In the genomic region with DNA sequence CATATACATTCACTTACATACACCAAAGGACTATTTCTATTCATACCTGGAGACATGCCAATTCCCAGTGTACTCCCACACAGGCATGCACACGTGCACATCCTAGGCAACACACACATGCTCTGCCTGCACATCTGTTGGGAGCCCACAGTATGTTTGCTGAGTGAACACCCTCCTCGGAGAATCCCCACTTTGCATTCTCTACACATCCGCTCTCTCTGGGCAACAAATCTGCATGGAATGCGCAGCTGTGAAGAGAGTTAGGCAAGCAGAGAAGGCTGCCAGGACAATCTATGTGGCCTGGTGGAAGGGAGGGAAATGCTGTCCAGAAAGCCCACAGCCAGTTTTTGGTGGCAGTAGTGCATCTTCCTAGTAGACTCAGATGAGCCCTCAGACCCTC, we compare ENCODE assay signal across 11 mouse cellular contexts.
DNase-seq lines count a peak whose midpoint lies in the region; ATAC-seq lines count a peak whose summit lies in the region.
"Had no signal": no experiment of that assay in that cellular context is flagged by ENCODE, and none has a peak within 500 bp of the region (broad histone marks: within the 10 kb centered on the region; RNA-seq: fewer than 3 reads in every experiment).

No protein-coding gene starts in this region.

- no peak overlapping the region for H3K27ac ChIP-seq in embryonic facial prominence, embryonic 14.5 days (replicated peaks; ENCODE audit: low read depth, low read length)
- no peak overlapping the region for H3K27ac ChIP-seq in embryonic facial prominence, embryonic 10.5 days (replicated peaks)
- peak overlapping the region; percentile 79 for H3K27ac ChIP-seq in liver, embryonic 12.5 days
- H3K27ac ChIP-seq in heart, embryonic 13.5 days (replicated peaks) = peak overlapping the region; percentile 64
- H3K27ac ChIP-seq in midbrain, embryonic 11.5 days (ENCODE audit: low read depth, low read length) = no peak overlapping the region
- H3K27ac ChIP-seq: midbrain, embryonic 12.5 days had no signal

- H3K4me1 ChIP-seq in embryonic facial prominence, embryonic 14.5 days (ENCODE audit: control insufficient read depth, insufficient read depth, low read length) = peaks cover 9% of the 10 kb centered on the region
- peaks cover 27% of the 10 kb centered on the region for H3K4me1 ChIP-seq in embryonic facial prominence, embryonic 10.5 days
- H3K4me1 ChIP-seq in liver, embryonic 12.5 days = peaks cover 31% of the 10 kb centered on the region
- H3K4me1 ChIP-seq in heart, embryonic 13.5 days = peaks cover 47% of the 10 kb centered on the region
- H3K4me1 ChIP-seq in midbrain, embryonic 11.5 days (ENCODE audit: control insufficient read depth, insufficient read depth, low read length) = peaks cover 3% of the 10 kb centered on the region

- H3K9ac ChIP-seq in embryonic facial prominence, embryonic 14.5 days (ENCODE audit: low read depth, low read length) = no peak overlapping the region
- H3K9ac ChIP-seq in liver, embryonic 12.5 days = peak overlapping the region; percentile 47; the same call in 1 of the 2 replicates
- 0 out of 2 replicates have a peak overlapping the region, but pooled peaks have one; percentile 45 for H3K9ac ChIP-seq in heart, embryonic 13.5 days
- H3K9ac ChIP-seq in midbrain, embryonic 11.5 days (ENCODE audit: low read length) = no peak overlapping the region
- H3K9ac ChIP-seq: midbrain, embryonic 12.5 days had no signal

- peak; percentile 71 for DNase-seq in embryonic facial prominence, embryonic 14.5 days (ENCODE audit: low spot score)
- no peak for DNase-seq in embryonic facial prominence, embryonic 10.5 days (ENCODE audit: low spot score)
- DNase-seq in liver = no peak
- no peak for DNase-seq in midbrain, embryonic 11.5 days (ENCODE audit: low spot score, missing footprints)
- no peak for DNase-seq in adrenal gland, postnatal 36 days
- DNase-seq in cerebellum, adult 18-20 months = no peak
- DNase-seq: embryo, embryonic 11 days; kidney, adult 2 months had no signal

- H3K4me2 ChIP-seq in embryonic facial prominence, embryonic 14.5 days (ENCODE audit: low read depth, low read length) = no peak overlapping the region
- peak overlapping the region; percentile 58 for H3K4me2 ChIP-seq in liver, embryonic 12.5 days
- peak overlapping the region; percentile 37 for H3K4me2 ChIP-seq in heart, embryonic 13.5 days
- no peak overlapping the region for H3K4me2 ChIP-seq in midbrain, embryonic 11.5 days
- H3K4me2 ChIP-seq: midbrain, embryonic 12.5 days had no signal

- no peaks in the 10 kb centered on the region for H3K27me3 ChIP-seq in embryonic facial prominence, embryonic 14.5 days (replicated peaks; ENCODE audit: control insufficient read depth, insufficient read depth, low read length)
- H3K27me3 ChIP-seq in embryonic facial prominence, embryonic 10.5 days (replicated peaks; ENCODE audit: low read depth, poor library complexity, severe bottlenecking) = no peaks in the 10 kb centered on the region
- peaks cover 23% of the 10 kb centered on the region; the same call in 1 of the 2 replicates for H3K27me3 ChIP-seq in liver, embryonic 12.5 days (replicated peaks)
- no peaks in the 10 kb centered on the region for H3K27me3 ChIP-seq in heart, embryonic 13.5 days (replicated peaks)
- H3K27me3 ChIP-seq in midbrain, embryonic 11.5 days (ENCODE audit: control insufficient read depth, insufficient read depth, low read length) = no peaks in the 10 kb centered on the region
- H3K27me3 ChIP-seq: midbrain, embryonic 12.5 days had no signal

- no peak overlapping the region for H3K4me3 ChIP-seq in embryonic facial prominence, embryonic 14.5 days (ENCODE audit: low read depth, low read length)
- H3K4me3 ChIP-seq in embryonic facial prominence, embryonic 10.5 days = no peak overlapping the region
- H3K4me3 ChIP-seq in liver, embryonic 12.5 days = 0 out of 2 replicates have a peak overlapping the region, but pooled peaks have one; percentile 14
- H3K4me3 ChIP-seq in heart, embryonic 13.5 days = no peak overlapping the region
- H3K4me3 ChIP-seq in midbrain, embryonic 11.5 days (ENCODE audit: low read depth, low read length) = no peak overlapping the region
- H3K4me3 ChIP-seq: midbrain, embryonic 12.5 days had no signal

- H3K36me3 ChIP-seq in embryonic facial prominence, embryonic 14.5 days (ENCODE audit: control insufficient read depth, insufficient read depth, low read length) = no peaks in the 10 kb centered on the region
- H3K36me3 ChIP-seq in embryonic facial prominence, embryonic 10.5 days (replicated peaks) = no peaks in the 10 kb centered on the region
- no peaks in the 10 kb centered on the region for H3K36me3 ChIP-seq in liver, embryonic 12.5 days
- H3K36me3 ChIP-seq in heart, embryonic 13.5 days = 0 out of 2 replicates have a peak, but pooled peaks cover 3% of the 10 kb centered on the region
- no peaks in the 10 kb centered on the region for H3K36me3 ChIP-seq in midbrain, embryonic 11.5 days (ENCODE audit: control insufficient read depth, insufficient read depth, low read length)
- H3K36me3 ChIP-seq: midbrain, embryonic 12.5 days had no signal

- peak; percentile 68; the same call in 1 of the 2 replicates for ATAC-seq in embryonic facial prominence, embryonic 14.5 days (ENCODE audit: low read depth)
- ATAC-seq in liver, embryonic 12.5 days = no peak
- ATAC-seq in heart, embryonic 13.5 days (ENCODE audit: extremely low read depth, insufficient number of reproducible peaks, low FRiP score, low TSS enrichment) = no peak
- ATAC-seq in midbrain, embryonic 11.5 days (ENCODE audit: low FRiP score) = peak; percentile 58; the same call in 1 of the 2 replicates

- H3K9me3 ChIP-seq in embryonic facial prominence, embryonic 14.5 days (ENCODE audit: control insufficient read depth, low read length) = no peaks in the 10 kb centered on the region
- no peaks in the 10 kb centered on the region for H3K9me3 ChIP-seq in embryonic facial prominence, embryonic 10.5 days
- H3K9me3 ChIP-seq in liver, embryonic 12.5 days (replicated peaks) = no peaks in the 10 kb centered on the region
- H3K9me3 ChIP-seq in heart, embryonic 13.5 days = peaks cover 5% of the 10 kb centered on the region; the same call in 1 of the 2 replicates
- H3K9me3 ChIP-seq in midbrain, embryonic 11.5 days (ENCODE audit: control insufficient read depth, low read length) = no peaks in the 10 kb centered on the region
- H3K9me3 ChIP-seq: midbrain, embryonic 12.5 days had no signal

- WGBS in embryonic facial prominence, embryonic 14.5 days = 43% methylated on average over 4 of the region's 4 CpGs
- WGBS in embryonic facial prominence, embryonic 10.5 days = 73% methylated on average over 4 of the region's 4 CpGs
- WGBS in liver, embryonic 12.5 days (ENCODE audit: insufficient replicate concordance) = 77% methylated on average over 4 of the region's 4 CpGs
- 47% methylated on average over 4 of the region's 4 CpGs for WGBS in heart, embryonic 13.5 days
- 65% methylated on average over 4 of the region's 4 CpGs for WGBS in midbrain, embryonic 11.5 days

Comparison
In these comparisons a context has a peak if more than half of its experiments do, and no peak if none do; other contexts are left out.
1. ATAC-seq: peak in embryonic facial prominence, embryonic 14.5 days (single experiment) and midbrain, embryonic 11.5 days (single experiment); none in liver, embryonic 12.5 days (single experiment) and heart, embryonic 13.5 days (single experiment).
2. H3K27ac ChIP-seq: peak in liver, embryonic 12.5 days (single experiment) and heart, embryonic 13.5 days (single experiment); none in embryonic facial prominence, embryonic 14.5 days (single experiment), embryonic facial prominence, embryonic 10.5 days (single experiment) and midbrain, embryonic 11.5 days (single experiment).
3. H3K4me2 ChIP-seq: peak in liver, embryonic 12.5 days (single experiment) and heart, embryonic 13.5 days (single experiment); none in embryonic facial prominence, embryonic 14.5 days (single experiment) and midbrain, embryonic 11.5 days (single experiment).
4. H3K9ac ChIP-seq: peak in liver, embryonic 12.5 days (single experiment) and heart, embryonic 13.5 days (single experiment); none in embryonic facial prominence, embryonic 14.5 days (single experiment) and midbrain, embryonic 11.5 days (single experiment).